Mouse (Mus musculus): Measurements from ENCODE around the gene Paics.

Gene Paics

GRCm38 (mm10) chr5:77013171-77013570 is 62.1 kb downstream of the Paics start:
- DNase-seq, result no peak

- DNase-seq, result peak; percentile 86
These were observed 64.7 kb downstream of the Paics start, which contains the start of gene Thegl for GRCm38 (mm10) chr5:77015544-77016482. Thegl (plus strand) TSS chr5:77016023.

All from lung, postnatal 10 days (tissue).